Mouse (Mus musculus) pancreas, adult 10 weeks (tissue): ENCODE data around the gene Rusc2. TPM values are rescaled to one million over a fixed set of nuclear protein-coding genes. Genes with fewer than 3 reads are reported as not detected.

Source experiments
- polyA plus RNA-seq: library from polyadenylated mRNA; stranded (reverse); fragments of 350-450 nt; fragmentation: Illumina TruSeq; extraction: RNeasy Lipid Tissue Mini Kit (QIAGEN cat#74804); gene quantifications from one replicate; pipeline ENCODE4 v1.2.3, GENCODE M21; 2015; ENCODE audit warnings: low read depth, low replicate concordance; ENCODE audit not compliant: insufficient read depth

Rusc2 gene
- polyA plus RNA-seq = 5.5 TPM

DNA sequence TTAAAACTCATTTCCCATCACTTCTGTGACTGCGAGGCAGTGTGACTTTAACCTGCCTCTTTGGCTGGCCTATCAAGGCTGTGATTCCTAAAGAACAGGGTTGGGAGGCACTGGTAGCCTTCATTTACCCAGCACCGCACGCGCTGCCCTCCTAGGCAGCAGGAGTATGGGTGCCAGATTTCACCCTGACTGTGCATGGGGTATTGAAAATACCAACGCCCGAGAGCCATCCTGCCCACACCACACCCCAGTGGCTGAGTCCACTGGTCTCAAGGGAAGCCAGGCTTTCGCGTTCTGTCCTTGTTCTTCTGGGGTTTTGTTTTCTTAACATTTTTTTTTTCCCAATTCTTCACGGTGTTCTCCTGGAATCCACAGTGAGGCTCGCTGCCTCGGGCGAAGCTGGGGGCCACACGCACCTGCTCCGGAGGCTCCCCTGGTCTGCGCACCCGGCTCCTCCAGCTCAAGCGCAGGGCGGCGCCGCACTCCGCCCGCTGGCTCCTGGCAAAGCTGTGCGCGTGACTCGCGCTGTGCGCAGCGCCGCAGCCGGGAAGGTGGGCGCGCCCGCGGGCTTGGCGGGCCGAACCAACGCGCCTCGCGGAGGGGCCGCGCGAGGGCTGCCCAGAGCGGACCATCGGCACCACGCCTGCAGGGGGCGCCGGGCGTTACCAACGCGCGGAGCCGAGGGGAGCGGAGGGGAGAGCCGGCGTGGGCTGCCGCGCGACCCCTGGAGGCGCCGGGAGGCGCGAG lies at the start of gene Rusc2:
Rusc2 (plus strand) TSS at position 572 of the 747 bp plus-strand sequence.

GRCm38 (mm10) chr4:43428946-43429345 lies 47.2 kb downstream of the Rusc2 start, which contains the start of gene Fam166b:
Gene Fam166b (minus strand): TSS chr4:43429134.

DNA sequence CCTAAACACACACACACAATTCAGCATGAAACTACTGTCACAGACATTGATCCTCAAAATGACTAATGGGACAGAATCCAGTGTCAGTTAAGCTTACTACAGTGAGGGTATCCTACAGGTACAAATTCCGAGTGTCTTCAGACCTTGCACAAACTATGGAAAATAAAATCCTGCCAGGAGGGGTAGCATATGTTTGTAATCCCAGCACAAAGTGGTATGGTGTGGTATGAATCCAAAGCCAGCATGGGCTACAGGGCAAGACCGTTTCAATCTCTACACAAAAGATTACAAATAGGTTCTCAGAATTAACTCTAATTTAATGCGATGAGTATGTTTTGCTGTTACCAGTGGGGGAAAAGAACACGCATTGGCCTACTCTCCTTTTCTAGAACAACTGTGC lies 59.9 kb downstream of the Rusc2 start, which contains the start of gene Tesk1:
Tesk1 (plus strand) TSS at position 301 of the 400 bp plus-strand sequence.

DNA sequence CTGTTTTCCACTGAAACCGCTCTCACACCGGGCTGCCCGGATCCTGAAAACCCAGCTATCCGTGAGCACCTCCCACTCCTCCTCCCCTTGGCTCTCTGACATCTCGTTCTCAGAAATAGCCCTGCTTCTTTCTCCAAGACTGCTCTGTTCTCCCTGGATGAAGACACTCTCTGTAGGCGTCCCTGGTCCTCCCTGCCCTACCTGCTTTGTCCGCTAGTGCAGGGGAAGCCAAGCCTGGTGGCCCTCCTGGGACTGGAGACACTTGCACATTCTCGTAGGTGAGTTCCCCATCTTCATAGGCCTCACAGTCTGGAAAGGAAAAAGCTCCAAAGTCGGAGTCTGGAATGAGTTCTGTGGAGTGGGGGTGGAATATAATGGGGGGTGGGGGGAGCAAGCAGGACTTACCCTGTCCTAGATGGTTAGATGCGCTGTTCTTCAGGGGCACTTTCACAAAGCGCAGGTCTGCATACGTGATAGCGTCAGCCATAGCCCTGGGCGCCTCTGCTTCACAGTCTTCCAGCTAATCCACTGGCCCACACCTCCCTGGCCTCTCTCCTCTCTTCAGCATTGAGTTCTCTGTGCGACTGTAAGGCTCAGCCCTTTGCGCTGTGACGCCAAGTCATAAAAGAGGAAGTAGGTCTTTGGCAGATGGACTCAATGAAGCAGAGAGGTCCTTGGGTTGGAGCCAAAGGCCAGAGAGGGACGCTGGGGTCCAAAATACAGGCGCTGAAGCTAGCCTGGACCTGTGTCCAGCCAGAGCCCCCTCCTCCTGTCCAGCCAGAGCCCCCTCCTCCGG lies 72.5 kb downstream of the Rusc2 start, which contains the start of gene Cd72:
Cd72 (minus strand) TSS at position 588 of the 796 bp plus-strand sequence.

Other genes starting within 250 kb of the Rusc2 start
- gene Atp8b5, start 114.8 kb upstream of the Rusc2 start, polyA plus RNA-seq = 0.28 TPM
- gene Fam166b, start 47.2 kb downstream of the Rusc2 start, polyA plus RNA-seq = not detected
- gene Tesk1, start 60.0 kb downstream of the Rusc2 start, polyA plus RNA-seq = 7.8 TPM
- gene Cd72, start 72.6 kb downstream of the Rusc2 start, polyA plus RNA-seq = 1.8 TPM
- gene Sit1, start 101.8 kb downstream of the Rusc2 start, polyA plus RNA-seq = not detected
- gene Ccdc107, start 110.9 kb downstream of the Rusc2 start, polyA plus RNA-seq = 28.5 TPM
- gene Arhgef39, start 117.7 kb downstream of the Rusc2 start, polyA plus RNA-seq = 3.8 TPM
- gene Car9, start 125.0 kb downstream of the Rusc2 start, polyA plus RNA-seq = not detected
- 37.2 TPM for gene Tpm2, start 141.8 kb downstream of the Rusc2 start, polyA plus RNA-seq
- gene Creb3, start 180.4 kb downstream of the Rusc2 start, polyA plus RNA-seq = 21.2 TPM
- 19.2 TPM for gene Tln1, start 180.7 kb downstream of the Rusc2 start, polyA plus RNA-seq
- gene Rgp1, start 196.7 kb downstream of the Rusc2 start, polyA plus RNA-seq = 6.8 TPM
- gene Gba2, start 196.9 kb downstream of the Rusc2 start, polyA plus RNA-seq = 4.6 TPM
- gene Msmp, start 202.5 kb downstream of the Rusc2 start, polyA plus RNA-seq = not detected
- 10.7 TPM for gene Npr2, start 250.0 kb downstream of the Rusc2 start, polyA plus RNA-seq